Comparison of ENCODE assay signal across 9 mouse cellular contexts in the genomic region with DNA sequence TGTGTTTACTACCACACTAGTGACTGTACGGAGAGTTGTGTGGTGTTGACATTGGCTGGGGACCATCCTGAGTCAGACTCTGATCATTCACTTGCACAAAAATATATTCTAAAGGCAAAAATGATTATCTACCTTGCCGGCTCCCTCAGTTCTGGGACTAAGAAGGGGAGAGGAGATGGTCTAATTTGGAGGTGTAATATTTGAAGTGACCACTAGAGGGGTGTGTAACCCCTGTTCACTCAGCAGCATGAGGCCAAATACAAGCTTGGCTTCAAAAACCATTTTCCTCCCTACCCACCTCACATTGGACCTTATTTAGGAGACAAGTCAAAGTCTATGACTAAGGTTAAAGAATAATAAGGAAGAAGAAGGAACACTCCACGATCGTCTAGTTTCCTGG. TPM values are rescaled to one million over a fixed set of nuclear protein-coding genes. Genes with fewer than 3 reads are reported as not detected.
A peak's percentile ranks its signal among the peaks of the same experiment; 100 is the strongest.
DNase-seq lines count a peak whose midpoint lies in the region; ATAC-seq and TF ChIP-seq lines count a peak whose summit lies in the region.
"Had no signal": no experiment of that assay in that cellular context is flagged by ENCODE, and none has a peak within 500 bp of the region (broad histone marks: within the 10 kb centered on the region; RNA-seq: fewer than 3 reads in every experiment).

No protein-coding gene starts in this region.

- H3K4me3 ChIP-seq in forebrain, embryonic 11.5 days (ENCODE audit: low read depth, low read length): no peak overlapping the region
- no peak overlapping the region for H3K4me3 ChIP-seq in forebrain, embryonic 12.5 days (replicated peaks)
- no peak overlapping the region for H3K4me3 ChIP-seq in midbrain, embryonic 11.5 days (ENCODE audit: low read depth, low read length)
- H3K4me3 ChIP-seq in midbrain, embryonic 10.5 days: no peak overlapping the region
- no peak overlapping the region for H3K4me3 ChIP-seq in limb, embryonic 14.5 days (replicated peaks; ENCODE audit: low read length)
- H3K4me3 ChIP-seq: hindbrain, embryonic 15.5 days had no signal

- H3K4me1 ChIP-seq in forebrain, embryonic 11.5 days (replicated peaks; ENCODE audit: control insufficient read depth, insufficient read depth, low read length): no peaks in the 10 kb centered on the region
- H3K4me1 ChIP-seq in forebrain, embryonic 12.5 days: no peaks in the 10 kb centered on the region
- H3K4me1 ChIP-seq in midbrain, embryonic 11.5 days (ENCODE audit: control insufficient read depth, insufficient read depth, low read length): no peaks in the 10 kb centered on the region
- no peaks in the 10 kb centered on the region for H3K4me1 ChIP-seq in midbrain, embryonic 10.5 days
- no peaks in the 10 kb centered on the region for H3K4me1 ChIP-seq in limb, embryonic 14.5 days (ENCODE audit: control insufficient read depth, insufficient read depth, low read length)
- H3K4me1 ChIP-seq: hindbrain, embryonic 15.5 days had no signal

- no peak for DNase-seq in forebrain, embryonic 11.5 days (ENCODE audit: low spot score)
- DNase-seq in midbrain, embryonic 11.5 days (ENCODE audit: low spot score, missing footprints): peak; percentile 91
- DNase-seq in midbrain, embryonic 10.5 days (ENCODE audit: low spot score): no peak
- peak; percentile 78 for DNase-seq in limb, embryonic 14.5 days (ENCODE audit: low spot score)
- DNase-seq in ovary, postnatal 10 days (ENCODE audit: low spot score): no peak
- DNase-seq in gastrocnemius, postnatal 36 days: no peak

- no peak overlapping the region for H3K4me2 ChIP-seq in forebrain, embryonic 11.5 days (ENCODE audit: low read depth, low read length, severe bottlenecking)
- no peak overlapping the region for H3K4me2 ChIP-seq in forebrain, embryonic 12.5 days
- H3K4me2 ChIP-seq in midbrain, embryonic 11.5 days: no peak overlapping the region
- no peak overlapping the region for H3K4me2 ChIP-seq in limb, embryonic 14.5 days (replicated peaks; ENCODE audit: low read depth, low read length, severe bottlenecking)
- H3K4me2 ChIP-seq: hindbrain, embryonic 15.5 days had no signal

- intact Hi-C loops in gastrocnemius, postnatal 36 days (cut with DNase I): loop anchor here (5.0 to 10.0 kb wide), 3 partner anchors 54 to 216 kb away; no protein-coding TSS in a partner anchor

- no peaks in the 10 kb centered on the region for H3K27me3 ChIP-seq in forebrain, embryonic 11.5 days (ENCODE audit: control insufficient read depth, insufficient read depth, low read length)
- H3K27me3 ChIP-seq in forebrain, embryonic 12.5 days: peaks cover 4% of the 10 kb centered on the region; the same call in 1 of the 2 replicates
- H3K27me3 ChIP-seq in midbrain, embryonic 11.5 days (ENCODE audit: control insufficient read depth, insufficient read depth, low read length): no peaks in the 10 kb centered on the region
- no peaks in the 10 kb centered on the region for H3K27me3 ChIP-seq in midbrain, embryonic 10.5 days (ENCODE audit: low read depth, poor library complexity, severe bottlenecking)
- no peaks in the 10 kb centered on the region for H3K27me3 ChIP-seq in limb, embryonic 14.5 days (ENCODE audit: control insufficient read depth, insufficient read depth, low read length)
- H3K27me3 ChIP-seq: hindbrain, embryonic 15.5 days had no signal

- TF ChIP-seq POLR2A in limb, embryonic 14.5 days (IDR thresholded peaks at IDR 0.05; ENCODE audit: borderline replicate concordance, extremely low read depth, insufficient read depth, insufficient read length): no peak

- H3K36me3 ChIP-seq in forebrain, embryonic 11.5 days (ENCODE audit: control insufficient read depth, insufficient read depth, low read length): no peaks in the 10 kb centered on the region
- H3K36me3 ChIP-seq in forebrain, embryonic 12.5 days (replicated peaks): no peaks in the 10 kb centered on the region
- H3K36me3 ChIP-seq in midbrain, embryonic 11.5 days (ENCODE audit: control insufficient read depth, insufficient read depth, low read length): no peaks in the 10 kb centered on the region
- no peaks in the 10 kb centered on the region for H3K36me3 ChIP-seq in midbrain, embryonic 10.5 days
- no peaks in the 10 kb centered on the region for H3K36me3 ChIP-seq in limb, embryonic 14.5 days (ENCODE audit: control insufficient read depth, insufficient read depth, low read length)
- H3K36me3 ChIP-seq: hindbrain, embryonic 15.5 days had no signal

- H3K27ac ChIP-seq in forebrain, embryonic 11.5 days (ENCODE audit: low read depth, low read length): no peak overlapping the region
- no peak overlapping the region for H3K27ac ChIP-seq in forebrain, embryonic 12.5 days
- no peak overlapping the region for H3K27ac ChIP-seq in midbrain, embryonic 11.5 days (ENCODE audit: low read depth, low read length)
- no peak overlapping the region for H3K27ac ChIP-seq in midbrain, embryonic 10.5 days (replicated peaks)
- no peak overlapping the region for H3K27ac ChIP-seq in limb, embryonic 14.5 days (replicated peaks; ENCODE audit: low read depth, low read length)
- H3K27ac ChIP-seq: hindbrain, embryonic 15.5 days had no signal

- ATAC-seq in forebrain, embryonic 11.5 days (replicated peaks; ENCODE audit: low FRiP score): 0 out of 2 replicates have a peak, but pooled peaks have one; percentile 33
- ATAC-seq in forebrain, embryonic 12.5 days (ENCODE audit: low FRiP score): no peak
- ATAC-seq in midbrain, embryonic 11.5 days (ENCODE audit: low FRiP score): peak; percentile 16; the same call in 1 of the 2 replicates
- ATAC-seq in erythroblast, adult 5-6 weeks (replicated peaks; ENCODE audit: low FRiP score, poor library complexity, severe bottlenecking): peak; percentile 78
- ATAC-seq in limb, embryonic 14.5 days (ENCODE audit: low FRiP score, low read depth): no peak

- 60% methylated on average over 4 of the region's 4 CpGs for WGBS in forebrain, embryonic 11.5 days
- WGBS in forebrain, embryonic 12.5 days: 55% methylated on average over 4 of the region's 4 CpGs
- WGBS in midbrain, embryonic 11.5 days: 56% methylated on average over 4 of the region's 4 CpGs
- 53% methylated on average over 4 of the region's 4 CpGs for WGBS in midbrain, embryonic 10.5 days
- 45% methylated on average over 4 of the region's 4 CpGs for WGBS in limb, embryonic 14.5 days

- H3K9ac ChIP-seq in forebrain, embryonic 11.5 days (ENCODE audit: low read length): no peak overlapping the region
- H3K9ac ChIP-seq in forebrain, embryonic 12.5 days: no peak overlapping the region
- H3K9ac ChIP-seq in midbrain, embryonic 11.5 days (ENCODE audit: low read length): no peak overlapping the region
- no peak overlapping the region for H3K9ac ChIP-seq in limb, embryonic 14.5 days (ENCODE audit: low read depth, low read length, severe bottlenecking)
- H3K9ac ChIP-seq: hindbrain, embryonic 15.5 days had no signal

- H3K9me3 ChIP-seq in forebrain, embryonic 11.5 days (ENCODE audit: control insufficient read depth, low read length): no peaks in the 10 kb centered on the region
- no peaks in the 10 kb centered on the region for H3K9me3 ChIP-seq in forebrain, embryonic 12.5 days
- H3K9me3 ChIP-seq in midbrain, embryonic 11.5 days (ENCODE audit: control insufficient read depth, low read length): no peaks in the 10 kb centered on the region
- no peaks in the 10 kb centered on the region for H3K9me3 ChIP-seq in midbrain, embryonic 10.5 days (replicated peaks)
- no peaks in the 10 kb centered on the region for H3K9me3 ChIP-seq in limb, embryonic 14.5 days (ENCODE audit: control insufficient read depth, low read length)
- H3K9me3 ChIP-seq: hindbrain, embryonic 15.5 days had no signal

RNA-seq across cellular contexts. Expression of a gene that starts 39.5 kb away (rescaled TPM):
- polyA plus RNA-seq in forebrain, embryonic 11.5 days (2014; fragmentation: Nextera tagmentation; extraction: Ambion mirVana): 0.11 TPM in 1 of 2 replicates, not detected in the other
- polyA plus RNA-seq in forebrain, embryonic 12.5 days (2016; fragmentation: Nextera tagmentation; extraction: Ambion mirVana): 0.13 and 0.20 TPM in 2 replicates
- polyA plus RNA-seq in midbrain, embryonic 11.5 days (2014; fragmentation: Nextera tagmentation; extraction: Ambion mirVana): 0.04 and 0.11 TPM in 2 replicates
- polyA plus RNA-seq in midbrain, embryonic 10.5 days (2016; fragmentation: Nextera tagmentation; extraction: Ambion mirVana): not detected in 2 replicates
- total RNA-seq in erythroblast, adult 5-6 weeks (2015; ENCODE audit: low replicate concordance): not detected in 2 replicates
- total RNA-seq in erythroblast, adult 5-6 weeks (2017; ENCODE audit: low replicate concordance): not detected in 2 replicates
- 36.0 and 41.5 TPM in 2 replicates for polyA plus RNA-seq in limb, embryonic 14.5 days (2012; rRNA removed)
- polyA plus RNA-seq in limb, embryonic 14.5 days (2014; fragmentation: Nextera tagmentation; extraction: Ambion mirVana): 25.5 and 31.2 TPM in 2 replicates
- under 1 TPM in 1 of 2 experiments, not detected in 1; 0.23 TPM for total RNA-seq in gastrocnemius, postnatal 36 days (2021)

RNA-seq across cellular contexts. Expression of a gene that starts 47.7 kb away (rescaled TPM):
- polyA plus RNA-seq in forebrain, embryonic 11.5 days (2014; fragmentation: Nextera tagmentation; extraction: Ambion mirVana): not detected in 2 replicates
- not detected in 2 replicates for polyA plus RNA-seq in forebrain, embryonic 12.5 days (2016; fragmentation: Nextera tagmentation; extraction: Ambion mirVana)
- 0.04 TPM in 1 of 2 replicates, not detected in the other for polyA plus RNA-seq in midbrain, embryonic 11.5 days (2014; fragmentation: Nextera tagmentation; extraction: Ambion mirVana)
- polyA plus RNA-seq in midbrain, embryonic 10.5 days (2016; fragmentation: Nextera tagmentation; extraction: Ambion mirVana): not detected in 2 replicates
- total RNA-seq in erythroblast, adult 5-6 weeks (2015; ENCODE audit: low replicate concordance): not detected in 2 replicates
- not detected in 2 replicates for total RNA-seq in erythroblast, adult 5-6 weeks (2017; ENCODE audit: low replicate concordance)
- polyA plus RNA-seq in limb, embryonic 14.5 days (2012; rRNA removed): 0.69 and 0.74 TPM in 2 replicates
- polyA plus RNA-seq in limb, embryonic 14.5 days (2014; fragmentation: Nextera tagmentation; extraction: Ambion mirVana): 0.14 and 0.28 TPM in 2 replicates
- 10 to 100 TPM; 21.5 to 36.2 TPM for total RNA-seq in gastrocnemius, postnatal 36 days (2021)

RNA-seq across cellular contexts. Expression of a gene that starts 49.5 kb away (rescaled TPM):
- 89.4 and 98.3 TPM in 2 replicates for polyA plus RNA-seq in forebrain, embryonic 11.5 days (2014; fragmentation: Nextera tagmentation; extraction: Ambion mirVana)
- polyA plus RNA-seq in forebrain, embryonic 12.5 days (2016; fragmentation: Nextera tagmentation; extraction: Ambion mirVana): 126 and 128 TPM in 2 replicates
- polyA plus RNA-seq in midbrain, embryonic 11.5 days (2014; fragmentation: Nextera tagmentation; extraction: Ambion mirVana): 58.8 and 60.9 TPM in 2 replicates
- polyA plus RNA-seq in midbrain, embryonic 10.5 days (2016; fragmentation: Nextera tagmentation; extraction: Ambion mirVana): 149 and 156 TPM in 2 replicates
- total RNA-seq in erythroblast, adult 5-6 weeks (2015; ENCODE audit: low replicate concordance): 17.9 and 24.5 TPM in 2 replicates
- total RNA-seq in erythroblast, adult 5-6 weeks (2017; ENCODE audit: low replicate concordance): 16.9 and 22.3 TPM in 2 replicates
- 162 and 190 TPM in 2 replicates for polyA plus RNA-seq in limb, embryonic 14.5 days (2012; rRNA removed)
- 98.6 and 111 TPM in 2 replicates for polyA plus RNA-seq in limb, embryonic 14.5 days (2014; fragmentation: Nextera tagmentation; extraction: Ambion mirVana)
- 1 to 10 TPM; 5.4 to 7.8 TPM for total RNA-seq in gastrocnemius, postnatal 36 days (2021)

Comparison
In these comparisons a context has a peak if more than half of its experiments do, and no peak if none do; other contexts are left out.
1. ATAC-seq: peak in forebrain, embryonic 11.5 days (single experiment), midbrain, embryonic 11.5 days (single experiment) and erythroblast, adult 5-6 weeks (single experiment); none in forebrain, embryonic 12.5 days (single experiment) and limb, embryonic 14.5 days (single experiment).
2. DNase-seq: peak in midbrain, embryonic 11.5 days (single experiment) and limb, embryonic 14.5 days (single experiment); none in forebrain, embryonic 11.5 days (single experiment), midbrain, embryonic 10.5 days (single experiment), ovary, postnatal 10 days (single experiment) and gastrocnemius, postnatal 36 days (0 of 2).
3. RNA of a gene that starts 39.5 kb away (polyA plus RNA-seq): 25.5 to 41.5 TPM in limb, embryonic 14.5 days; 0.13 to 0.20 TPM in forebrain, embryonic 12.5 days, 0.04 to 0.11 TPM in midbrain, embryonic 11.5 days, 0.11 TPM in forebrain, embryonic 11.5 days and not detected in midbrain, embryonic 10.5 days; every median in the first group is over 10 times any median in the second.